Mouse (Mus musculus) cerebral cortex, adult 2 months (tissue): ENCODE data around the gene Rpl36.

Source experiments
- WGBS: fragments of 180-500 bp; shearing (Covaris S2); methylation state at CpG from one replicate; pipeline ENCODE4 v1.1.7; 2018; 5-methylcytosine and 5-hydroxymethylcytosine counted together

Rpl36 gene

DNA sequence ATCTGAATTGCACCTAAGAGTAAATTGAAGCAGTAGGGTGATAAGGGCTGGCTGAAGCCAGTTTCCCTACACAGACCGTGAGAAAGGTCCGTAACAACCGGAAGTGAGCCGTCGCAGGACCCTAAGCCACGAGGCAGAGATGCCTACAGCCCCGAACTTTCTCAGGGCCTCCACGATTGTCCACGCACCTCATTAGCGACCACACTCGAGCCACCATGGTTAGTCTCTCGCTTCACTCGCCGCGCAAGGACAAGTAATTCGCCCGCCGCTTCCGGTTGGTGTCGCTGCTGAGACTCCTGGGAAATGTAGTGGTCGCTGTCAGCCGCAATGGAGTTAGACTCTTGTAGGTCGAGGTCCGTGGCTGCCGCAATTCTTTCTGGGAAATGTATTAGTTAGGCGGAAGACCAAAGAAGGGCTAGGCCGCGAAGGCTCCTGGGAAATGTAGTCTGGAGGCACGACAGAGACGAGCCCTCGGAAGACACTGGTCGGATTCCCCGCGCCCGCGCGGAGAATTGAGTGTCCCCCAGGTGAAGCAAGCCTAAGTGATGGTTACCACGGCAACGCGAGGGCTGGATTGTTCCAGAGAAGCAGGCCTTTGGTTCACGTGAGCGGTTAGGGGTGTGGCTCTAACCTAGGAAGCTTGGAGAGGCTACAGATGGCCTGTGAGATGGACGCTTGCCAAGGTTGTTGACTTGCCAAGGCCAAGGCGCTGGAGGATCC is 3.6 kb upstream of the Rpl36 start, which contains the start of gene 2410015M20Rik:
Gene 2410015M20Rik (minus strand): TSS at position 320 of the 720 bp plus-strand sequence.
- WGBS = under 1% methylated on average over 44 of the region's 44 CpGs

DNA sequence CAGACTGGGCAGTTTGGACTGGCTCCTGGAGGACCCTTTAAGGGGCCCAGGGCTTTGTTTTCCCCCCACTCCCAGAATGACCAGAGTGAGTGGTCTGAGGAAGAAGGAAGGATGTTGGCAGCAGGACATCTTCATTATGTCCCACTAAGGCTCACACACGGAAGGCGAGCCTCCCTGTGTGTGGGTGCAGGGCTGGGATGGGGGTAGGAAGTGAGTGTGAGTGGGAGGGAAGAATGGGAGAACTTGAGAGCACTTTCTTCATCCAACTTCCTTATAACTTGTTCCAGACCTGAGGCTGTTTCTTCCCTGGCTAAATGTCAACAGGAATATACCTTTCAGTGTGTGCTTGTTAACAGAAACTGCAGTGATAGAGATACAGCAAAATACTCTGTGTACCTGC is 1.9 kb upstream of the Rpl36 start:
- 50% methylated on average over 2 of the region's 2 CpGs for WGBS

DNA sequence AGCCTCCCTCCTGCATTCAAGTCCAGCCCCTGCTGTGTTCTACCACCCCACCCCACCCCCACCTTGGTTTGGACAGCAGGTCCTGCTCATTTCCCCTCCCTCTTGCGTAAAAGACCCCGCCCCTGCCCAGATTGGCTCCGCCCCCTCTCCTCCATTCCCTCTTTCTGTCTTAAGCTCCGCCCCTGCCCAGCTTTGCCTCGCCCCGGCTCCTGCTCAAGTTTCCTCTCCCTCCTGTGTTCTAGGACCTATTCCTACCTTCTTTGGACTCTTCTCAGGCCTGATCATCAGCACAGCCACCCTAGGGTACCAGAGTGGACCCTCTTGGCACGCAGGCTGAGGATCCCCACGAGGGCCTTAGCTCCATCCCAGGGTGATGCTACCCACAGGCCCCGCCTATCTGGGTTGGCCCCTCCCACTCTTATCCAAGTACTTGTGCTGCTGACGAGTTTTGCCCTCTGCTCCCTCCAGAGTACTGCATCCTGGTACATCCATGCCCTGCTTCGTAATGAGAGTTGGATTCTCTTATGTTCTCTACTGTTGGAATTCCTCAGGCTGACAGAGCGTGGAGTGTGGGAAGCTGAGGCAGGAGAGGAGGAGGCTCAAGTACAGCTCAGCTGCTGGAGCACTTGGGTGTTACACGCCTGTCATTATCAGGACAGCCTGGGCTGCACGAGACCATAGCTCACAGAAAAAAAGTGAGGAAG is 1.2 kb upstream of the Rpl36 start:
- WGBS = 18% methylated on average over 14 of the region's 14 CpGs

DNA sequence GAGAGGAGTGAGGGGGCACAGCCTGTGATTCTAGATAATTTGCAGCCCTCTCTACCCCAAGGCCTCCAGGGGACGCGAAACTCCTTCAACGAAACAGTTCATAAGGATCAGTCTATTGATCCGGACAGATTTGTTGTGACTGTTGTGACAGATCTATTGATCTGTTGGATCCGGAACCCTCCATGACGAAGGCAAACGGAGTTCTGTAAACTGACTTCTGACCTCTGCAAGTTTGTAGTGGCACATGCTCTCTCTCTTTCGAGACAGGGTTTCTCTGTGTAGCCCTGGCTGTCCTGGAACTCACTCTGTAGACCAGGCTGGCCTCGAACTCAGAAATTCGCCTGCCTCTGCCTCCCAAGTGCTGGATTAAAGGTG is 664 bp upstream of the Rpl36 start:
- 78% methylated on average over 10 of the region's 10 CpGs for WGBS

DNA sequence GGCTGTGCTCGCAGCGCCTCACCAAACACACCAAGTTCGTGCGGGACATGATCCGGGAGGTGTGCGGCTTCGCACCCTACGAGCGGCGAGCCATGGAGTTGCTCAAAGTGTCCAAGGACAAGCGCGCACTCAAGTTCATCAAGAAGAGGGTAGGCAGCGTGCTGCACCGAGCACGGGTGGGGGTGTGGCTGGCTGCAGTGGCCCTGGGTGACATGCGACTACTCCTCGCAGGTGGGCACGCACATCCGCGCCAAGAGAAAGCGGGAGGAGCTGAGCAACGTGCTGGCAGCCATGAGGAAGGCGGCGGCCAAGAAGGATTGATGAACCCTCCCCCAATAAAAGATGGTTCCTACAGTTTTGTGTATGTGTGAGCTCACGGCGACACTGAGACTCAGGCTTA is 677 bp downstream of the Rpl36 start:
- WGBS = under 1% methylated on average over 26 of the region's 26 CpGs

DNA sequence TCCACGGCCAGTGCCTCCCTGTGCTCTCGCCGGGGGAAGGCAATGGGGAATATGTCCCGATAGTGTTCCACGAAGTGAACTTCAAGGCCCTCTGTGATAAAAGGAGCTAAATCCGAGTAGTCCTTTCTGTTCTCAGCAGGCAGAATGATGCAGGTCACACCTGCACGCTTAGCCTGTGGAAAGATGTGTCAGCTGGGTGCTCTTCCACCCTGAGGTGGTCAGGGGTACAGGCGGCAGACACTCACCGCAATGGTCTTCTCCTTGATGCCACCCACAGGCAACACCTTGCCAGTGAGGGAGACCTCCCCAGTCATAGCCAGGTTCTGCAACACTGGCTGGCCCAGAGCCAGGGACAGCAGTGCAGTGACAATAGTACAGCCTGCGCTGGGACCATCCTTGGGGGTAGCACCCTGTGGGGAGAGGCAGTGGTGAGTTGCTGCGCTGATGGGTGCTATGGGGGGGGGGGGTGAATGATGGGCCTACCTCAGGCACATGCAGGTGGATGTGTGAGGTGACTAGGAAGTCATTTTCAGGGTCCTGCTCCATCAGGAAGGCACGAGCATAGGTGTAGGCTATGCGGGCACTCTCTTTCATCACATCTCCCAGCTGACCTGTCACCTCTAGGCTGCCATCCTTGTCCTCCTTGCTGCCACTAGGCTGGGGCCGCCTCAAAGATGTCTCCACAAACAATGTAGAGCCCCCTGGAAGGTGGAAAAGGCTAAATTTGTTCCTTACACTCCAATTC is 1.3 kb downstream of the Rpl36 start:
- WGBS = 24% methylated on average over 14 of the region's 14 CpGs

DNA sequence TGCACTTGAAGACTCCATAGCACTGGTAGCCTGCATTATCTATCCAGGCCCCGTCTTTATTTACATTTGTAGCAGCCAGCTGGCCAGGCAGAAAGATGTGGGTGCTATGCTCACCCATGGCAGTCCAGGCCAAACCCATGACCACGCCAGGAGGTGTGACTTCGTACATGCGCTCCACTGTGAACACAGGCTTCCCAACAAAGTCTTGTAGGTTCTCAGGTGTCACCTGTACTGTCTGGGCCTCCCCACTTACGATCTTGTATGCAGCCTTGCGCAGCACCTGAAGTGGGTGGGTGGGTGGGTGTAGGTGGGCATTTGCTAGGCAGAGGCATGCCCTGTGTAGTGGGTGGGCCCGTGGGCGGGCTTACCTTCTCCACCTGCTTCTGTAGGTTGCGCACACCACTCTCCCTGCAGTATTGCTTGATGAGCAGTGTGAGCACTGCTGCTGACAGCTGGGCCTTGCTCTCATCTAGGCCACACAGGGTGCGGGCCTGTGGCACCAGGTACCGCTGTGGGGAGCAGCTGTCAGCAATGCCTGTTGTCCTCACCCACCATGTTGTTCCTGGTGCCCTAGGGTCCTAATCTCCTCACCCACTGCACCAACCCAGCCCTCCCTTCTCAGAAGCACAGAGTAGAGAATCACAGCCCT is 2.0 kb downstream of the Rpl36 start:
- 64% methylated on average over 11 of the region's 11 CpGs for WGBS

DNA sequence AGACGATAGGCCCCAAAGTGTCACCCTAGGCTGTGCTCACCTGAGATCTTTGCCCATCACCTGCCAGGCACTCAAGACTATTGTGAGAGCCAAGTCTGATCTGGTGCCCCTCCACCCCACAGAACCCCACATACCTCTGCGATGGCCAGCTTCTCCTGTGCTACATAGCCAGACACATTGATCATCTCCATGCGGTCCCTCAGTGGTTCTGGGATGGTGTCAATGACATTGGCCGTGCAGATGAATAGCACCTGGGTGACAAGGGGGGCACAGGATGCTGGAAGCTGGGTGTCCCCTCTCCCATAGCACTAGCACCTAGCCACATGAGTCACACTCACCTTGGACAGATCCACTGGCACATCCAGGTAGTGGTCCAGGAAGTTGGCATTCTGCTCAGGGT is 2.6 kb downstream of the Rpl36 start:
- 88% methylated on average over 4 of the region's 4 CpGs for WGBS

DNA sequence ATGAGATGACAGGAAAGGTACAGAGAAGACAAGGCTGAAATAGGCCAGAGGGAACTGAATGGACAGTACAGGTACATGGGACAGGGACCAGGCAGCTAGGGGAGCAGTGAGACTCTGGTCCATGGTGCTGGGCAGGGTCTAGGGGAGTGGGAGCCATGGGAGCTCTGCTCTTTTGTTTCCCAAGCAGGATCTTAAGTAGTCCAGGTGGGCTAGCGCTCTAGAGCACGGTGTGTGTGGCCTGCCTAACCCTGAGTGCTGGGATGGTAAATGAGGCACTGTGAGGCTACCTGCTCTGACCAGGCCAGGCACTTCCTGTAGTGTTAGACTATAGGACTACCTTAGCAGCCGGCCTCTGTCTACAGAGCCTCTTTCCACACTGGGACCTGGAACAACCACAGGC is 3.5 kb downstream of the Rpl36 start:
- WGBS = 82% methylated on average over 3 of the region's 3 CpGs

DNA sequence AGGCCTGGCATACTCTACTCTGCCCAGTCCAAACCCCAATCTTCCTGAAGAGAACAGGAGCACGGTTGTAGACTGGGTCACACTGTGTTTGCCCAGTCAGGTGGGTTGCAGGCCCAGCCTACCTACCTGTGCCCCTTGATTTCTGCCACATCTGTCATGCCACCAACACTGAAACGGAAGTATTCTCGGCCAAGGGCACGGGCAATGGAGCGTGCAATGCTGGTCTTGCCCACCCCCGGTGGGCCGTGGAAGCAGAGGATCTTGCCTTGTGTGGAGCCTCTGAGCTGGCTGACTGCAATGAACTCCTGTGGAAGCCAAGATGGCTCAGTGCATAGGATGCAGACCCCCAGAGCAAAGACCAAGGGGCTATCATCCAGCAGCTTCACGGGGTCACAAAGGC is 4.4 kb downstream of the Rpl36 start:
- 88% methylated on average over 8 of the region's 8 CpGs for WGBS

DNA sequence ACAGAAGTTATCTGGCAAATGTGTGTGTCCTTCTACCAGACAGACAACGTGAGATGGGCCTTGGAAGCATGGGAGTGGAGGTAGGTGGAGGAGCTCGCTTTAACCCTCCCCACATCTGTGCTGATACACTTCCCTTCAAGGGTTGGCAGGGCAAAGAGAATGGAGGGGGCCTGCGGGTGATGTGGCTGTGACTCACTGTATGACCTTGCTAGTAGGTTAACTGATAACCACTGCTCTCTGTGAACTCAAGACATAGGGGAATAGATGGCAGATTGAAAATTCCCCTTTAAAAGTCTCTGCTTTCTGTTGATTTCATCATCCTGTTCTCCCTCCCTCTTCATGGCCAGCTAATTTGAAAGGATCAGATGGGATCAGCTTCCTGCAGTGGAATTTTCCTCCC is 12.3 kb downstream of the Rpl36 start:
- 82% methylated on average over 3 of the region's 3 CpGs for WGBS

DNA sequence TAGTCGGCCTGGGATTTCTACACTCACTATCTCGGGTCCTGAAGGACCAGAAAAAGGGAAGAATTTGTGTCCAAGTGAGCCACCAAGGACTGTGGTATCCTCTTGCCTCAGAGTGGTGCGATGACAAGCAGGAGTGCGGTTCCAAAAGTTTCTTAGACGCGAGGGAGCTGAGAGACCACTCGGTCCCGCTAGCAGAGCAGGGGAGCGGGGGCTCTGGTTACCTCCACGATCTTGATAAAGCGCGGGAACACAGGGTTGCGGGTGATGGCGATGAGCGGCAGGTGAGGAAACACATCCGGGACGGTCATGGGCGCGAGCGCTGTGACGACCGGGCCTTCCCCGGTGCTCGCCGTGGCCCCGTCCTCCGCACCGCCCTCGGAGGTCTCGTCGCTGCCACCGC is 13.0 kb downstream of the Rpl36 start:
- under 1% methylated on average over 32 of the region's 32 CpGs for WGBS

DNA sequence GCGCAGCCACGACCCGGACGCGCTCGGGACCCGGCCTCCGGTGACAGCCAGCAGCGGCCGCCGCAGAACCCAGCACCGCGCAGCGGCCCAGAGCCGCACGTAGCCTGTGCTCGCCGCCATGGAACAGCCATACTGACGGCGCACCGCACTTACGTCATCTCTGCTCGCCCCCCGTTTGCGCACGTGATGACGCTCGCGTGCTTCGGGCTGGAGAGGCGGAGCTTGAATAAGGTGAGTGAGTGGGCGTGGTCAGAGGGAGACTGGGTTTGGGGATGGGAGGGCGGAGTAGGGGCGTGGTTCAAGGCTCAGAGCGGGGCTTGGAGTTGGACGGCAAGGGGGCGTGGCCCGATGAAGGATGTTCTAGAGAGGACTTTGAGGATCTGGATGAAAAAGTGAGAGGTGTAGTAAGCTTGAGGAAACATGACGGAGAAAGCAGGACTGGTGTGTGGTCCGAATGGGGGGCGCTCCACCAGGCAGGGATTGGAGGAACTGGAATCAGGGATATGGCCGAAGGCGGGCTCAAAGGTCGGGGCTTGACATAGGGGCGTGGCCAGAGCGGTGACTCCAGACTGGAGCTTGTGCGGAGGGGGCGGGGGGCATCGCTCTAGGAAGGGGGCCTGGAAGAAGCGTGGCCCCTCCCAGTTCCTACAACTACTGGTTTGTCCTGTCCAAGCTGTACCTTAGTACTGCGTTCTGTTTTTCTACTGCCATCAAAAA is 13.7 kb downstream of the Rpl36 start, which contains the start of gene Lonp1:
Gene Lonp1 (minus strand): TSS at position 134 of the 717 bp plus-strand sequence.
- 1% methylated on average over 51 of the region's 51 CpGs for WGBS

DNA sequence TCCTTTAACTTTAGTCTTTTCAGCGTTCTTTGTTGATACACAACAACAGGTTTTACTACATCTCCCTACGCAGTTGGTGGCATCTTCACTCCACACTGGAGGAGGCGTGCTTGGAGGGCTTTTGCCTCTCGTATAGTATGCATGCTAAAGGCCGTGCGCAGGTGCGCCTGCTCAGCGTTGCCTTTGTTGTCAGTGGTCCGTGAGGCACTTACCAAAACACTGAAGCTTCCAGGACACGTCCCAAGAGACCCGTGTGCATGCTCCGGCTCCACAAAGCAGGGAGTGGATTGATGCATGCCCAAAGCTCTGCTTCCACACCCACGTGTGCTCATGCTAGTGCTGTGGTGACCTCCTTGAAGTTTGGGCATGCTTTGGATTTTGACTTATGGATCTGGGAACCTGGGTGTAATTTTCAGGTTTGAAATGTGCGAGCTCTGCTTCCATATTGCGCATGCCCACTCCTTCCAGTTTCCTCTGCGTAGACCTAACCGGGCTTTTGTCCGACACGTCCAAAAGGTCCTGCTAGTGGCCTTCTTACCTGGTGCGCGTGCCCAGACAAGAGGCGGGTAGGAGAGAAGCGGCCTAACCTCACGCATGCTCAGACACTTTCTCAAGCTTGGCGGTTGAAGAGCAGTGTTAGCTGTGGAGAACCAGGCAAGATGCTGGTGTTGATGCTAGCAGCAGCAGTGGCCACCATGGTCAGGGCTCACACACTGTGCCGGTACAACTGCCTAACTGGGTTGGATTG is 14.5 kb downstream of the Rpl36 start, which contains the start of gene Catsperd:
Gene Catsperd (plus strand): TSS at position 614 of the 748 bp plus-strand sequence.
- 13% methylated on average over 26 of the region's 26 CpGs for WGBS

DNA sequence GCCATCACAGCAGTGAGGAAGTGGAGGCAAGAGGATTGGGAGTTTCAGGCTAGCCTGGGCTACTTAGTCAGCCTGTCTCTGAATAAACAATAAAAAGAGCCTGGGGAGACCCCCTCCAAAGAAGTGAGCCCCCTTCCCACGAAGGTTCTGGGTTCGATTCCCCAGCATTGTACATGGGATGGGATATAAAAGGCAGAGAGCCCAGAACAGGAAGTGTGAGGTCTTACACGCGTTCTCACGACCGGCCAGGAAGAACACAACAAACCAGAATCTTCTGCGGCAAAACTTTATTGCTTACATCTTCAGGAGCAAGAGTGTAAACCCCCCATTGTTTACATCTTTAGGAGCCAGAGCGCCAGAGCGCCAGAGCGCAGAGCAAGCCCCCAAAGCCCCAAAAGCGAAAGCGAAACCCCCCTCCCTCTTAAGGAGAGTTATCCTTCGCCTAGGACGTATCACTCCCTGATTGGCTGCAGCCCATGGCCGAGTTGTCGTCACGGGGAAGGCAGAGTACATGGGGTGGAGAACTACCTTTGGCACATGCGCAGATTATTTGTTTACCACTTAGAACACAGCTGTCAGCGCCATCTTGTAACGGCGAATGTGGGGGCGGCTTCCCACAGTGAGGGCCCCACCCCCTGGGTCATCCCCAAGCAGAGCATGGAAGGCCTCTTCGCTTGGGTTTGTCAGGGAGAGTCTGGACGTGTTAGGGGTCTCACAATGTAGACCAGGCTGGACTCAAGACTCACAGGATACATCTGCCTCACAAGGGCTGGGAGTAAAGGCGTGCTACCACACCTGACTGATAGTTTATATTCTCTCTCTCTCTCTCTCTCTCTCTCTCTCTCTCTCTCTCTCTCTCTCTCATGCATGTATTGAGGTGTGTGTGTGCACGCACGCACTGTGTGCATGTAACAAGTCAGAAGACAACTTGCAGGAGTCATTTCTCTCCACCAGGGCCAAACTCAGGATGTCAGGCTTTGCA is 16.9 kb downstream of the Rpl36 start:
- 85% methylated on average over 27 of the region's 27 CpGs for WGBS

DNA sequence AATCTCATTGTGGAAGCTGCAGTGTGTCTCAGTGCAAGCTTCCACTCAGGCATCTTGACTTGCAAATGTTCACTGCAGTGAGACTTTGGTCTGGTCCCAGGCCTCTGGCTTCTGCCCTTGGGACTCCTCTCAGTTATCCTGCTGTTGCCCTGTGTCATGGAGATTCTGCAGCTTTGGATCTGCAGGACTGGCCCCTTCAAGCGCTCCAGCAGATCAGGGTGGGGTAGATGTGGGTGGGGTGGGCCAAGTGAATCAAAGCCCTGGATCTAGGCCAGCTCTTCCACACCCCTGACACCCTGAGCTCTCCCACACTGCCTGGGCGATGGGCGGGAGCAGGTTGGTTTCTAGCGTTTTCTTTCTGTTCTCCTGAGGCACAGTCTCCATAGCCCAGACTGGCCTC is 18.6 kb downstream of the Rpl36 start:
- WGBS = 62% methylated on average over 4 of the region's 4 CpGs

DNA sequence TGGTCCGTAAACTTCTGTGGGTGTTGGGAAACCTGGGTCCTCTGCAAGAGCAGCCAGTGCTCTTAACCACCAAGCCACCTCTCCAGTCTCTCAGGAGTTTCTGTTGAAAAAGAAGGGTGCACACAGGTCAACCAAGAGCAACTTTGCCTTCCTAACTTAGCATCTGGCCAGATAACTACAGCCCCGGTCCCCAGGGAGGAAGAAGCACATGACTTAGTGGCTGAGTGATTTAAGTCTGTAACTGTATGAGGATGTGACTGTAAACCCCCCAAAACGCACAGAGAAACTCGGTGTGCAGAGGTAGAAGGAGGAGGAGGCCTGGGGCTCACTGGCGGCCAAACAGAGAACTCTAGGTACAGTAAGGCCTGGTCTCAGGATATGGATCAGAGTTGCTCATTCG is 20.8 kb downstream of the Rpl36 start:
- WGBS = 82% methylated on average over 6 of the region's 6 CpGs

DNA sequence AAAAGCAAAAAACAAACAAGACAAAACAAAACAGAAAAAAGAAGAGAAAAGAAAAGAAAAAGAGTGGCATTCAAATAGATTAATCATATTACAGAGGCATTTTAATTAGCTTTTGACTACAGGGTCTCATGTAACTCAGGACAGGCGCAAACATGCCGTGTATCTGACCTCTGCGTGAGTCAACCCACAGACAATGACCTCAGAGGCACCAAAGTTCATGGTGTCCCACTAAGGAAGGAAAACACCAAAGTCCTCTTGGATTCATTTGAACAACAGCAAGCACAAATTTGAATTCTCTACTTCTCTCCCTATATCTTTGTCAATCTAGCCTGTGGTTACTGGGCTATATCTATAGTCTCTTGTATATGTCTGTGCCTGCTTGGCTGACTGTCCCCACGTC is 30.0 kb downstream of the Rpl36 start:
- 89% methylated on average over 4 of the region's 4 CpGs for WGBS

DNA sequence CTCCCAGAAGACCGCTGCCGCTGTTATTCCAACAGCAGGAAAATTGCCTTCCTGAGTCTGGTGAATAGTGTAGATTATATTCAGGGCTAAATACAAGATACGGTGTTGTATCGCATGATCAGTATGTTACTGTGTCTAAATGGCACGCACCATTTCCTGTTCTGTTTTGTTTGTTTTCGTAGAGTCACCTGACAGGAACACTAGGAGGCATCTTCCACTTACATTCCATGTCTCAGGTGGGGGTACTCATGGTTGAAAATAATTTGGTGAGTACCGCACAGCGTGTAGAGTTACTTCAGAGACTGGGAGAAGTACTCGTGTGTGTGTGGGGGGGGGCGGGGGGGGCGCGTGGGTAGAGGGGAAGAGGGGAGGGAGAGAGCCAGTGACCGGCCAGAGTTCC is 34.3 kb downstream of the Rpl36 start:
- 58% methylated on average over 13 of the region's 13 CpGs for WGBS
